Mouse (Mus musculus) yolk sac, embryonic 10.5 days (tissue): ENCODE results near the gene Gm17490.

Source experiments
- DNase-seq: peaks from one replicate; pipeline ENCODE4 v3.0.0-alpha.2; 2017; ENCODE audit warnings: low spot score

Gene Gm17490

GRCm38 (mm10) chr2:11625890-11626289, at the start of gene Gm17490:
Gene Gm17490, minus strand, starts transcription at chr2:11626264.
- DNase-seq: no peak

GRCm38 (mm10) chr2:11672144-11672543, 46.1 kb upstream of the Gm17490 start:
- DNase-seq: no peak

- no peak for DNase-seq
Measured at GRCm38 (mm10) chr2:11665326-11665725, 39.3 kb upstream of the Gm17490 start.

- no peak for DNase-seq
Measured at GRCm38 (mm10) chr2:11664806-11665205, 38.7 kb upstream of the Gm17490 start.

- no peak for DNase-seq
Measured at GRCm38 (mm10) chr2:11664367-11664766, 38.3 kb upstream of the Gm17490 start.

GRCm38 (mm10) chr2:11663961-11664360, 37.9 kb upstream of the Gm17490 start:
- peak; percentile 47 for DNase-seq

GRCm38 (mm10) chr2:11662907-11663230, 36.8 kb upstream of the Gm17490 start:
- DNase-seq: no peak

- DNase-seq: no peak
Measured at GRCm38 (mm10) chr2:11662143-11662906, 36.3 kb upstream of the Gm17490 start.

- no peak for DNase-seq
Measured at GRCm38 (mm10) chr2:11659263-11659662, 33.2 kb upstream of the Gm17490 start.

GRCm38 (mm10) chr2:11657581-11657980, 31.5 kb upstream of the Gm17490 start:
- no peak for DNase-seq

- DNase-seq: no peak
Measured at GRCm38 (mm10) chr2:11654990-11655931, 29.2 kb upstream of the Gm17490 start.

- DNase-seq: no peak
Measured at GRCm38 (mm10) chr2:11653780-11654179, 27.7 kb upstream of the Gm17490 start.

- DNase-seq: no peak
Measured at GRCm38 (mm10) chr2:11653330-11653729, 27.3 kb upstream of the Gm17490 start.

- DNase-seq: no peak
Measured at GRCm38 (mm10) chr2:11652780-11653179, 26.7 kb upstream of the Gm17490 start.

GRCm38 (mm10) chr2:11652196-11652595, 26.1 kb upstream of the Gm17490 start:
- DNase-seq: no peak

- DNase-seq: no peak
Measured at GRCm38 (mm10) chr2:11651476-11651875, 25.4 kb upstream of the Gm17490 start.

GRCm38 (mm10) chr2:11645297-11645696, 19.2 kb upstream of the Gm17490 start:
- no peak for DNase-seq

GRCm38 (mm10) chr2:11644057-11644456, 18.0 kb upstream of the Gm17490 start:
- DNase-seq: no peak

GRCm38 (mm10) chr2:11642451-11642941, 16.4 kb upstream of the Gm17490 start, which contains the start of gene Il2ra:
Gene Il2ra, plus strand, starts transcription at chr2:11642807.
- DNase-seq: no peak

GRCm38 (mm10) chr2:11637115-11637514, 11.1 kb upstream of the Gm17490 start:
- DNase-seq: no peak

- no peak for DNase-seq
Measured at GRCm38 (mm10) chr2:11636138-11636480, 10.0 kb upstream of the Gm17490 start.

GRCm38 (mm10) chr2:11635471-11636137, 9.5 kb upstream of the Gm17490 start:
- DNase-seq: no peak
